ENCODE assay signal across 16 mouse cellular contexts in genomic region chr11:107992500-107992899, GRCm38 (mm10).
DNase-seq lines count a peak whose midpoint lies in the region; ATAC-seq lines count a peak whose summit lies in the region.
"Had no signal": no experiment of that assay in that cellular context is flagged by ENCODE, and none has a peak within 500 bp of the region (broad histone marks: within the 10 kb centered on the region; RNA-seq: fewer than 3 reads in every experiment).

No protein-coding gene starts in this region.

- peaks cover 18% of the 10 kb centered on the region for H3K4me1 ChIP-seq in hindbrain, embryonic 10.5 days (replicated peaks)
- peaks cover 19% of the 10 kb centered on the region for H3K4me1 ChIP-seq in hindbrain, embryonic 13.5 days (replicated peaks)
- H3K4me1 ChIP-seq in limb, embryonic 10.5 days = peaks cover 28% of the 10 kb centered on the region

- no peak overlapping the region for H3K4me3 ChIP-seq in hindbrain, embryonic 10.5 days
- H3K4me3 ChIP-seq in hindbrain, embryonic 13.5 days = no peak overlapping the region
- H3K4me3 ChIP-seq in limb, embryonic 10.5 days = no peak overlapping the region
- H3K4me3 ChIP-seq: kidney, embryonic 15.5 days; limb, embryonic 15.5 days had no signal

- H3K4me2 ChIP-seq in hindbrain, embryonic 13.5 days = no peak overlapping the region
- H3K4me2 ChIP-seq: kidney, embryonic 15.5 days; limb, embryonic 15.5 days had no signal

- H3K9ac ChIP-seq in hindbrain, embryonic 13.5 days = no peak overlapping the region
- H3K9ac ChIP-seq: kidney, embryonic 15.5 days; limb, embryonic 15.5 days had no signal

- ATAC-seq in hindbrain, embryonic 13.5 days (ENCODE audit: low FRiP score) = no peak
- ATAC-seq in megakaryocyte-erythroid progenitor cell, adult 5-6 weeks (replicated peaks; ENCODE audit: low FRiP score, low TSS enrichment, poor library complexity, severe bottlenecking) = peak; percentile 76

- H3K27me3 ChIP-seq in hindbrain, embryonic 10.5 days (ENCODE audit: insufficient read depth, poor library complexity, severe bottlenecking) = no peaks in the 10 kb centered on the region
- 0 out of 2 replicates have a peak, but pooled peaks cover 3% of the 10 kb centered on the region for H3K27me3 ChIP-seq in hindbrain, embryonic 13.5 days
- H3K27me3 ChIP-seq in limb, embryonic 10.5 days (ENCODE audit: low read depth, poor library complexity, severe bottlenecking) = no peaks in the 10 kb centered on the region
- H3K27me3 ChIP-seq: kidney, embryonic 15.5 days; limb, embryonic 15.5 days had no signal

- DNase-seq in hindbrain, embryonic 10.5 days (ENCODE audit: low spot score) = no peak
- peak; percentile 13 for DNase-seq in thymus, postnatal 14 days
- no peak for DNase-seq in thymus, adult 18-20 months
- DNase-seq in limb, embryonic 10.5 days (ENCODE audit: low spot score) = no peak
- no peak for DNase-seq in ovary, postnatal 14 days (ENCODE audit: low spot score)
- no peak for DNase-seq in left cerebral cortex, adult 18-20 months (ENCODE audit: low spot score in 2 of 2)
- DNase-seq: cerebellum, adult 18-20 months; embryo, embryonic 11 days; gastrocnemius, postnatal 25 days; heart, postnatal 36 days; layer of hippocampus, adult 9-11 months; right cerebral cortex, postnatal 14 days had no signal

- WGBS in hindbrain, embryonic 10.5 days = 51% methylated on average over 11 of the region's 11 CpGs
- 48% methylated on average over 11 of the region's 11 CpGs for WGBS in hindbrain, embryonic 13.5 days
- 53% methylated on average over 11 of the region's 11 CpGs for WGBS in limb, embryonic 10.5 days

- peak overlapping the region; percentile 30; the same call in 1 of the 2 replicates for H3K27ac ChIP-seq in hindbrain, embryonic 10.5 days
- no peak overlapping the region; the same call in 1 of the 2 replicates for H3K27ac ChIP-seq in hindbrain, embryonic 13.5 days
- H3K27ac ChIP-seq in limb, embryonic 10.5 days = 0 out of 2 replicates have a peak overlapping the region, but pooled peaks have one; percentile 15
- H3K27ac ChIP-seq: kidney, embryonic 15.5 days; limb, embryonic 15.5 days had no signal

- H3K9me3 ChIP-seq in hindbrain, embryonic 10.5 days = no peaks in the 10 kb centered on the region
- no peaks in the 10 kb centered on the region for H3K9me3 ChIP-seq in hindbrain, embryonic 13.5 days
- H3K9me3 ChIP-seq in limb, embryonic 10.5 days (replicated peaks) = no peaks in the 10 kb centered on the region
- H3K9me3 ChIP-seq: kidney, embryonic 15.5 days; limb, embryonic 15.5 days had no signal

- H3K36me3 ChIP-seq in hindbrain, embryonic 10.5 days = no peaks in the 10 kb centered on the region
- no peaks in the 10 kb centered on the region for H3K36me3 ChIP-seq in hindbrain, embryonic 13.5 days
- H3K36me3 ChIP-seq in limb, embryonic 10.5 days = no peaks in the 10 kb centered on the region
- H3K36me3 ChIP-seq: kidney, embryonic 15.5 days; limb, embryonic 15.5 days had no signal
